Mouse (Mus musculus): ENCODE data around the gene Scn11a. TPM values are rescaled to one million over a fixed set of nuclear protein-coding genes. Genes with fewer than 3 reads are reported as not detected.

The Scn11a gene
- not detected for total RNA-seq (2023)

DNA sequence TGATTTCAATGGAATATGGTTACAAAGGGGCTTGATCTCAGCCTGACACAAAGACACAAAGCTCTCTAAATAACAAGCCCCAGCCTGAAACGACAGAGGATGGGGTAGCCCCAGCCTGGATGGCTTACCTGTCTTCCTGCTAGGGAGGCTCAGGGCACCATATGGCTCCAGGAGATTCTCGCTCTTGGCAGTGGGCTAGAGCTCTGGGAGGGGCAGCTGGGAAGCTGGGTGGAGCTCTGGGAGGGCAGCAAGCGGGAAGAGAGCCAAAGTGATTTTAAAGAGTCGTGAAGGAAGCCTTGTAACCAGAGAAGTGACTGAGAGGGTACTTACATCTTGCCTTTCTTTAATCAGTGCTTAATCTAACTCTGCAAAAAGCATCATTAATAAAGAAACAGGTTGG is at the start of gene Scn11a:
Gene Scn11a (minus strand): TSS at position 160 of the 400 bp plus-strand sequence.

DNA sequence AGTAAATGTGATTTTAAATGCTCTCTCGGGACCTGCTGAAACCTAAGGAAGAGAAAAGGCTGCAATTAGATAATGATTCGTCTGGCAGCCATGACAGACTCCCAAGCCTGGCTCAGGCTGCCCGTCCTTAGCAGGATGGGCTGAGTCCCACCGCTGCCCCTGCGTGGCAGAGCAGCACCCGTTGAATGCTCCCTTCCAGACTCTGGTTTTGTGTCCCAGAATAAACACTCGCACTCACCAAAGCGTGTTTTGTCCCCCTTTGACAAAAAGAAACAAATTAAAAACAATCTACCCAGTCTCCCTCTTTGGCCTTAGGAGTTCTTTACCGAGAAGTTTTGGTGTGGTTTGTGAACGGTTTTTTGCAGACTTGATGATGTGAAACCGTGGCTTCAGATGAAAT is 106.0 kb downstream of the Scn11a start, which contains the start of gene Scn10a:
Gene Scn10a (minus strand): TSS at position 101 of the 400 bp plus-strand sequence.

Other genes with a start within 250 kb of the Scn11a start
- not detected for gene Scn5a, start 246.4 kb downstream of the Scn11a start, total RNA-seq (2023)
- not detected for gene Scn10a, start 106.1 kb downstream of the Scn11a start, total RNA-seq (2023)
- gene Wdr48, start 69.4 kb upstream of the Scn11a start, total RNA-seq (2023): 10 to 100 TPM; 51.3 to 56.6 TPM
- 1 to 10 TPM; 3.8 to 9.6 TPM for gene Gorasp1, start 112.1 kb upstream of the Scn11a start, total RNA-seq (2023)
- gene Ttc21a, start 112.2 kb upstream of the Scn11a start, total RNA-seq (2023): 1 to 10 TPM; 5.3 to 5.8 TPM
- 100 to 1,000 TPM in 1 of 2 experiments, 10 to 100 TPM in 1; 92.8 to 102 TPM for gene Csrnp1, start 159.2 kb upstream of the Scn11a start, total RNA-seq (2023)
- under 1 TPM; 0.07 to 0.09 TPM for gene Xirp1, start 198.1 kb upstream of the Scn11a start, total RNA-seq (2023)
- 10 to 100 TPM; 21.8 to 37.2 TPM for gene Cx3cr1, start 244.4 kb upstream of the Scn11a start, total RNA-seq (2023)